Mouse (Mus musculus) ES-E14 (cell line): ENCODE measurements at regions not wholly inside any gene's neighbourhood (a gene's known extent, or its start where the extent isn't known, plus 50 kb on each side); places are given as distances from the start of the nearest gene placed in this dataset.

Experiments
- DNase-seq: peaks from one replicate; pipeline ENCODE4 v3.0.0-alpha.2; 2013; ENCODE audit warnings: low read depth, low spot score
- H3K27ac ChIP-seq: 2 replicates; pipeline ENCODE4 v1.5.1; 2012; ENCODE audit warnings: low read depth, mild to moderate bottlenecking, low read length, moderate library complexity, mixed read lengths; ENCODE audit not compliant: poor library complexity, insufficient read depth, severe bottlenecking
- H3K36me3 ChIP-seq: 2 replicates; pipeline ENCODE4 v1.6.1; 2012; ENCODE audit warnings: mild to moderate bottlenecking, low read length, moderate library complexity, mixed read lengths; ENCODE audit not compliant: control insufficient read depth, poor library complexity, insufficient read depth, severe bottlenecking
- H3K4me1 ChIP-seq, 2 experiments: fragments of 150-350 bp in 1 of 2; sonication (generic) in 1 of 2; 2 replicates each; pipeline ENCODE4 v1.6.1; 2012; ENCODE audit warnings: low read length in 2 of 2, mild to moderate bottlenecking in 1 of 2, mixed read lengths in 1 of 2; ENCODE audit not compliant: control insufficient read depth in 2 of 2, insufficient read depth in 2 of 2, poor library complexity in 1 of 2
- H3K4me3 ChIP-seq, 2 experiments: fragments of 150-350 bp in 1 of 2; sonication (generic) in 1 of 2; 2 replicates each; pipeline ENCODE4 v1.5.1; 2012; ENCODE audit warnings: low read length in 2 of 2, low read depth in 1 of 2, mild to moderate bottlenecking in 1 of 2, mixed read lengths in 1 of 2; ENCODE audit not compliant: insufficient read depth in 1 of 2, poor library complexity in 1 of 2, severe bottlenecking in 1 of 2
- H3K9ac ChIP-seq: 2 replicates; pipeline ENCODE4 v1.6.1; 2012; ENCODE audit warnings: low read depth, mild to moderate bottlenecking, low read length, mixed read lengths; ENCODE audit not compliant: poor library complexity, insufficient read depth, severe bottlenecking
- H3K9me3 ChIP-seq: fragments of 150-350 bp; sonication (generic); 2 replicates; pipeline ENCODE4 v1.6.1; 2012; ENCODE audit warnings: low read depth, mild to moderate bottlenecking, low read length; ENCODE audit not compliant: control insufficient read depth, insufficient read depth
- CHD2 ChIP-seq: IDR thresholded peaks from 2 replicates; pipeline ENCODE4 v1.6.1; 2014; ENCODE audit warnings: mild to moderate bottlenecking, low read depth, low read length, inconsistent platforms
- HCFC1 ChIP-seq: IDR thresholded peaks from 2 replicates; pipeline ENCODE4 v1.6.1; 2012; ENCODE audit warnings: low read length, inconsistent platforms, borderline replicate concordance; ENCODE audit not compliant: insufficient read depth
- MAFK ChIP-seq: IDR thresholded peaks from 2 replicates; pipeline ENCODE4 v1.6.1; 2014; ENCODE audit warnings: mild to moderate bottlenecking, low read depth, low read length, inconsistent platforms; ENCODE audit not compliant: insufficient read depth
- ZC3H11A ChIP-seq: IDR thresholded peaks from 2 replicates; pipeline ENCODE4 v1.6.1; 2012; ENCODE audit warnings: low read depth, mild to moderate bottlenecking, inconsistent platforms, low read length, borderline replicate concordance
- ZNF384 ChIP-seq: IDR thresholded peaks from 2 replicates; pipeline ENCODE4 v1.6.1; 2012; ENCODE audit warnings: low read depth, low read length, inconsistent platforms
- in situ Hi-C, 2 experiments: fragments of 600-800 bp; cut with MboI; formaldehyde crosslinking; loops; one replicate each; pipeline ENCODE4 v1.15.1; 2025; ENCODE audit warnings: low sequenced_read_pairs in 2 of 2, inconsistent platforms in 1 of 2; ENCODE audit not compliant: unreplicated experiment in 2 of 2

DNA sequence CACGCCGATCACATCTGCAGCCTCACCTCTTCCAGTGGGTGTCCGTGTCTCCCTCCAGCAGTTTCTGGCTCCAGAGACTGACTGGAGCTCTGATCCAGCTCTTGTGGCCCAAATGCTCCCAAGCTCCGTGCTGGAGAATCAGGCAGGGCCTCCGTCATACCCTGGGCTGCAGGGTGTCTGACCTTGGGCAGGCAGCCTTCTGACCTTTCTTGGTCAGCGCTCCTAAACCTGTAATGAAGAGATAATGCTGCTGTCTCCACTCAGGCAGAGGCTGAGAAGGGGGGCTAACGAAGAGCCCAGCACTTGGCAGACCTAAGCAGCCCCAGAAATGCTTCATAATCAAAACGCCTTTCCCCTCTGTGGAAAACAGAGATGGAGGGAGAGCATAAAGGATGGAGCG, 89.9 kb upstream of the Mef2a start:
- DNase-seq: no peak
- no peaks in the 10 kb centered on the region for H3K4me1 ChIP-seq
- H3K27ac ChIP-seq: no peak overlapping the region
- no peaks in the 10 kb centered on the region for H3K36me3 ChIP-seq
- no peak overlapping the region for H3K4me3 ChIP-seq
- TF ChIP-seq ZC3H11A (no peak), MAFK (no peak), HCFC1 (no peak)
- no peaks in the 10 kb centered on the region for H3K9me3 ChIP-seq
- in situ Hi-C loops: no loop called here
- no peak overlapping the region for H3K9ac ChIP-seq

DNA sequence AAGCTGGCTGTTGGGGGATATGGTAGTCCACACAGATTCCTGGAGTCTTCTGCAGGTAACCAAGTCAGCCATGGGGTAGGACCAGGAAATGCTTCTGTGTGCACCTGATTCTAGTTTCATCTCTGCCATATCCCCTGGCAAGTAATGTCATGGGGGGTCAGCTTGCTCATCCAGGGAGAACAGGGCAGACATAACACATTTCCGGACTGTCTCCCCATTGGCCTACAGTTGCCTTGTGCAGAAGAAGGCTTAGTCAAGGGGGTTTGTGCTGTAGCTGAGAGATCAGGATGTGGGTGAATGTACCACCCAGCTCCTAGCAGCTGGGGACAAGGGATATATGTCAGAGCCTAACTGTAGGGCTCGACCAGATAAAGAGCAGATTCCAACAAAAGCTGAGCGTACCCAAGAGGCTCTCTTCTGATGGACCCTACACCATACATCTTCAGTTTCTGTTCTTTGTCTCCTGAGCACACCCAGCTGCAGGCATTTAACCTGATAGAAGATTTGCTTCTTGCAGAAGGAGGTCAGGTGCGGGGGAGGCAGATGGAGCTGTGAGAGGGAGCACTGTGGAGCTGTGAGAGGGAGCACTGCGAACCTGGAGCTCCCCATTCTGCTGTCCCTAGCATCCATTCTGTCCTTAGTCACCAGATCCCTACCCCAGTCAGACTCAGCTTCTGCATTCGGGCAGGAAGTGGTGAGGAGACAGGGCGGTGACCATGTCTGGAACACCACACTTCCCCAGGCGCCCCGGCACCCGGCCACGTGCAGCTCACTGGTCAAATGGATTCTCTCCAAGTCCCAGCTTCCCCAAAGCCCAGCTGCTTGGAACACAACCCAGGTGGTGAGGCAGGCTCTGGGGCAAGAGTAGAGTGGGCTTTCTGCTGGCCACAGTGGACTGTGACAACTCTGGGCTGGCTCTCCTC, 88.9 kb upstream of the Mef2a start:
- no peaks in the 10 kb centered on the region for H3K4me1 ChIP-seq
- no peak for TF ChIP-seq HCFC1
- TF ChIP-seq ZNF384: no peak
- no peak for TF ChIP-seq CHD2
- no peak for TF ChIP-seq MAFK
- TF ChIP-seq ZC3H11A: no peak
- no peak overlapping the region for H3K9ac ChIP-seq
- DNase-seq: no peak
- H3K27ac ChIP-seq: no peak overlapping the region
- no peaks in the 10 kb centered on the region for H3K9me3 ChIP-seq
- in situ Hi-C loops: no loop called here
- H3K4me3 ChIP-seq: no peak overlapping the region
- no peaks in the 10 kb centered on the region for H3K36me3 ChIP-seq

GRCm38 (mm10) chr7:67459810-67460209, 87.2 kb upstream of the Mef2a start:
- Histone ChIP-seq H3K9ac (no peak overlapping the region), H3K4me3 (no peak overlapping the region), H3K36me3 (no peaks in the 10 kb centered on the region), H3K27ac (no peak overlapping the region), H3K4me1 (no peaks in the 10 kb centered on the region), H3K9me3 (no peaks in the 10 kb centered on the region)
- TF ChIP-seq ZNF384 (no peak), CHD2 (no peak), MAFK (no peak), ZC3H11A (no peak), HCFC1 (no peak)
- in situ Hi-C loops: no loop called here
- no peak for DNase-seq

GRCm38 (mm10) chr7:67459209-67459608, 86.6 kb upstream of the Mef2a start:
- Histone ChIP-seq H3K4me3 (no peak overlapping the region), H3K9ac (no peak overlapping the region), H3K27ac (no peak overlapping the region), H3K9me3 (no peaks in the 10 kb centered on the region), H3K4me1 (no peaks in the 10 kb centered on the region), H3K36me3 (no peaks in the 10 kb centered on the region)
- in situ Hi-C loops: no loop called here
- no peak for DNase-seq
- TF ChIP-seq ZC3H11A: no peak
- no peak for TF ChIP-seq ZNF384
- TF ChIP-seq MAFK: no peak
- no peak for TF ChIP-seq CHD2
- no peak for TF ChIP-seq HCFC1
